Mouse (Mus musculus): ENCODE data around the gene Cd53. TPM values are rescaled to one million over a fixed set of nuclear protein-coding genes. Genes with fewer than 3 reads are reported as not detected.

Gene Cd53
- total RNA-seq (2014; rRNA removed) = 7.5 and 7.8 TPM in 2 replicates
- 6.5 and 7.5 TPM in 2 replicates for polyA plus RNA-seq (2015; fragmentation: Nextera tagmentation; extraction: Ambion mirVana)

- Histone ChIP-seq H3K9me3 (ENCODE audit: low read length) (no peaks in the 10 kb centered on the region), H3K27me3 (ENCODE audit: insufficient read depth, low read length) (no peaks in the 10 kb centered on the region), H3K27ac (ENCODE audit: low read depth, low read length) (no peak within 1 kb of the TSS), H3K9ac (replicated peaks; ENCODE audit: low read length, poor library complexity, severe bottlenecking) (no peak within 1 kb of the TSS), H3K4me1 (ENCODE audit: insufficient read depth, low read length) (no peaks in the 10 kb centered on the region), H3K4me2 (ENCODE audit: low read depth, low read length, poor library complexity, severe bottlenecking) (no peak within 1 kb of the TSS), H3K4me3 (ENCODE audit: low read depth, low read length) (no peak within 1 kb of the TSS), H3K36me3 (ENCODE audit: insufficient read depth, low read length) (no peaks in the 10 kb centered on the region)
- 85% methylated on average over 2 of the region's 2 CpGs for WGBS
- no peak for TF ChIP-seq CTCF (IDR thresholded peaks at IDR 0.05)
- no peak for ATAC-seq (ENCODE audit: low FRiP score)
- DNase-seq (ENCODE audit: low spot score) = no peak
Measured at GRCm38 (mm10) chr3:106789930-106790329, at the start of gene Cd53. Gene Cd53, minus strand, starts transcription at chr3:106790149.

DNA sequence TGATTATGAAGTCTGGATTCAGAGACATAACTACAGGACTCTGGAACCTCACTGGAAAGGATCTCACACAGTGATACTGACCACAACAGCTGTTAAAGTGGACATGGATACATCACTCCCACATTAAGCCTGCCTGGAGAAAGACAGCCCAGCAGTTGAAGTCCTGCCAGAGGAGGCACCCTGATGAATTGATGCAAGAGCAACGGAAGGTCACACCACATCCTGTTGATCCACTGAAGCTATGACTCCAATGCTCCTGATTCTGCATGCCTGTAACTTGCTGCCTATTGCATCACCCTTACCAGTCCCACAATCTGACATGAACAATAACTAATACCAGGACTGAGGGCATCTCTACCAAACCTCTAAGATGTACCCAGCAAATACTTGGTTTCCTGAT is 42.2 kb upstream of the Cd53 start:
- Histone ChIP-seq H3K4me1 (ENCODE audit: insufficient read depth, low read length) (no peaks in the 10 kb centered on the region), H3K27ac (ENCODE audit: low read depth, low read length) (no peak overlapping the region), H3K9ac (replicated peaks; ENCODE audit: low read length, poor library complexity, severe bottlenecking) (no peak overlapping the region), H3K9me3 (ENCODE audit: low read length) (0 out of 2 replicates have a peak, but pooled peaks cover 4% of the 10 kb centered on the region), H3K27me3 (ENCODE audit: insufficient read depth, low read length) (no peaks in the 10 kb centered on the region), H3K36me3 (ENCODE audit: insufficient read depth, low read length) (no peaks in the 10 kb centered on the region), H3K4me2 (ENCODE audit: low read depth, low read length, poor library complexity, severe bottlenecking) (no peak overlapping the region), H3K4me3 (ENCODE audit: low read depth, low read length) (no peak overlapping the region)
- TF ChIP-seq CTCF (IDR thresholded peaks at IDR 0.05) = no peak
- ATAC-seq (ENCODE audit: low FRiP score) = no peak
- WGBS = 84% methylated on average over 1 of the region's 1 CpGs
- no peak for DNase-seq (ENCODE audit: low spot score)

GRCm38 (mm10) chr3:106826187-106826586 is 36.2 kb upstream of the Cd53 start, which contains the start of gene Olfr266:
Gene Olfr266, minus strand, starts transcription at chr3:106826287.
- Histone ChIP-seq H3K9me3 (ENCODE audit: low read length) (no peaks in the 10 kb centered on the region), H3K4me3 (ENCODE audit: low read depth, low read length) (no peak within 1 kb of the TSS), H3K9ac (replicated peaks; ENCODE audit: low read length, poor library complexity, severe bottlenecking) (no peak within 1 kb of the TSS), H3K36me3 (ENCODE audit: insufficient read depth, low read length) (no peaks in the 10 kb centered on the region), H3K4me1 (ENCODE audit: insufficient read depth, low read length) (no peaks in the 10 kb centered on the region), H3K27ac (ENCODE audit: low read depth, low read length) (no peak within 1 kb of the TSS), H3K27me3 (ENCODE audit: insufficient read depth, low read length) (no peaks in the 10 kb centered on the region), H3K4me2 (ENCODE audit: low read depth, low read length, poor library complexity, severe bottlenecking) (no peak within 1 kb of the TSS)
- 88% methylated on average over 1 of the region's 1 CpGs for WGBS
- no peak for ATAC-seq (ENCODE audit: low FRiP score)
- TF ChIP-seq CTCF (IDR thresholded peaks at IDR 0.05) = no peak
- DNase-seq (ENCODE audit: low spot score) = no peak

GRCm38 (mm10) chr3:106817676-106818075 is 27.7 kb upstream of the Cd53 start:
- no peaks in the 10 kb centered on the region for H3K27me3 ChIP-seq (ENCODE audit: insufficient read depth, low read length)
- H3K9ac ChIP-seq (replicated peaks; ENCODE audit: low read length, poor library complexity, severe bottlenecking) = no peak overlapping the region
- no peak for ATAC-seq (ENCODE audit: low FRiP score)
- WGBS = 73% methylated on average over 2 of the region's 2 CpGs
- H3K4me1 ChIP-seq (ENCODE audit: insufficient read depth, low read length) = no peaks in the 10 kb centered on the region
- H3K4me2 ChIP-seq (ENCODE audit: low read depth, low read length, poor library complexity, severe bottlenecking) = no peak overlapping the region
- H3K36me3 ChIP-seq (ENCODE audit: insufficient read depth, low read length) = no peaks in the 10 kb centered on the region
- no peak overlapping the region for H3K4me3 ChIP-seq (ENCODE audit: low read depth, low read length)
- no peak overlapping the region for H3K27ac ChIP-seq (ENCODE audit: low read depth, low read length)
- DNase-seq (ENCODE audit: low spot score) = no peak
- no peak for TF ChIP-seq CTCF (IDR thresholded peaks at IDR 0.05)
- H3K9me3 ChIP-seq (ENCODE audit: low read length) = no peaks in the 10 kb centered on the region

DNA sequence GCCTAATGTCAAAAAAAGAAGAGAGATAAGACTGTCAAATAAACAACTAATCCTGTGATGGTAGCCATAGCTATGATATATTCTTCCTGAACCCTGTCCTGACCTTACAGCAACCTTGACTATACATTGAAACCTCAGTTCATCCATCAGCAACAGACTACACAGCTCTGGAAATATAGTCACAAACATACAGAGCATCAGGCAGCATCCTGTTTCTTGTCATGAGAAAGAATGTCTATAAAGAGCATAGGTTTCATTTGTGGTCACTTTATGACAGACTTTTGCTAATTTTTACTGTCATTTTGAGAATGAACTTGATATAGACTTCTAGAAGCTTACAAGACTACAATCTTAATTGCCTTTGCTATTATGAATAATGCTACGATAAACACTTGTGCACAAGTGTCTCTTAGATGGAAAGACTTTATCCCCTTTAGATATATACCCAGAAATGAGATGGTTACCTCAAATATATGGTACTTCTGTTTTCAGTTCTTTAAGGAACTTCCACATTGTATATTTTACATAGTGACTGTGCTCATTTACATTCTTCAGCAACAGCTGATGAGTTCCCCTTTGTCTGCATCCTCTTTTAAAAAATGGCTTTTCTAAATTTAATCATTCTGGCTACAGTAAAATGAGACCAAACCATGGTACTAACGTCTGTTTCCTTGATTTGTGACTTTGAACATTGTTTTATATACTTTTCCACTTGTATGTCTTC is 19.2 kb upstream of the Cd53 start:
- H3K9me3 ChIP-seq (ENCODE audit: low read length) = no peaks in the 10 kb centered on the region; the same call in 1 of the 2 replicates
- no peak overlapping the region for H3K4me2 ChIP-seq (ENCODE audit: low read depth, low read length, poor library complexity, severe bottlenecking)
- no peak for TF ChIP-seq CTCF (IDR thresholded peaks at IDR 0.05)
- ATAC-seq (ENCODE audit: low FRiP score) = no peak
- H3K4me3 ChIP-seq (ENCODE audit: low read depth, low read length) = no peak overlapping the region
- no peaks in the 10 kb centered on the region for H3K36me3 ChIP-seq (ENCODE audit: insufficient read depth, low read length)
- no peak overlapping the region for H3K27ac ChIP-seq (ENCODE audit: low read depth, low read length)
- H3K27me3 ChIP-seq (ENCODE audit: insufficient read depth, low read length) = no peaks in the 10 kb centered on the region
- no peak for DNase-seq (ENCODE audit: low spot score)
- WGBS = 61% methylated on average over 2 of the region's 2 CpGs
- no peak overlapping the region for H3K9ac ChIP-seq (replicated peaks; ENCODE audit: low read length, poor library complexity, severe bottlenecking)
- no peaks in the 10 kb centered on the region for H3K4me1 ChIP-seq (ENCODE audit: insufficient read depth, low read length)

GRCm38 (mm10) chr3:106798079-106798478 is 8.1 kb upstream of the Cd53 start:
- DNase-seq (ENCODE audit: low spot score) = no peak
- no peak overlapping the region for H3K4me3 ChIP-seq (ENCODE audit: low read depth, low read length)
- no peak overlapping the region for H3K9ac ChIP-seq (replicated peaks; ENCODE audit: low read length, poor library complexity, severe bottlenecking)
- ATAC-seq (ENCODE audit: low FRiP score) = no peak
- no peak overlapping the region for H3K4me2 ChIP-seq (ENCODE audit: low read depth, low read length, poor library complexity, severe bottlenecking)
- H3K4me1 ChIP-seq (ENCODE audit: insufficient read depth, low read length) = no peaks in the 10 kb centered on the region
- no peaks in the 10 kb centered on the region for H3K27me3 ChIP-seq (ENCODE audit: insufficient read depth, low read length)
- H3K36me3 ChIP-seq (ENCODE audit: insufficient read depth, low read length) = no peaks in the 10 kb centered on the region
- TF ChIP-seq CTCF (IDR thresholded peaks at IDR 0.05) = no peak
- H3K27ac ChIP-seq (ENCODE audit: low read depth, low read length) = no peak overlapping the region
- H3K9me3 ChIP-seq (ENCODE audit: low read length) = no peaks in the 10 kb centered on the region
